Mouse (Mus musculus) cerebellum, postnatal 36 days (tissue): Measurements from ENCODE around the gene Hnrnpll.

Experiments
- DNase-seq, 2 experiments: peaks; one replicate each; pipeline ENCODE4 v3.0.0; 2021 to 2022; ENCODE audit warnings: mixed read lengths in 2 of 2

The Hnrnpll gene

DNA sequence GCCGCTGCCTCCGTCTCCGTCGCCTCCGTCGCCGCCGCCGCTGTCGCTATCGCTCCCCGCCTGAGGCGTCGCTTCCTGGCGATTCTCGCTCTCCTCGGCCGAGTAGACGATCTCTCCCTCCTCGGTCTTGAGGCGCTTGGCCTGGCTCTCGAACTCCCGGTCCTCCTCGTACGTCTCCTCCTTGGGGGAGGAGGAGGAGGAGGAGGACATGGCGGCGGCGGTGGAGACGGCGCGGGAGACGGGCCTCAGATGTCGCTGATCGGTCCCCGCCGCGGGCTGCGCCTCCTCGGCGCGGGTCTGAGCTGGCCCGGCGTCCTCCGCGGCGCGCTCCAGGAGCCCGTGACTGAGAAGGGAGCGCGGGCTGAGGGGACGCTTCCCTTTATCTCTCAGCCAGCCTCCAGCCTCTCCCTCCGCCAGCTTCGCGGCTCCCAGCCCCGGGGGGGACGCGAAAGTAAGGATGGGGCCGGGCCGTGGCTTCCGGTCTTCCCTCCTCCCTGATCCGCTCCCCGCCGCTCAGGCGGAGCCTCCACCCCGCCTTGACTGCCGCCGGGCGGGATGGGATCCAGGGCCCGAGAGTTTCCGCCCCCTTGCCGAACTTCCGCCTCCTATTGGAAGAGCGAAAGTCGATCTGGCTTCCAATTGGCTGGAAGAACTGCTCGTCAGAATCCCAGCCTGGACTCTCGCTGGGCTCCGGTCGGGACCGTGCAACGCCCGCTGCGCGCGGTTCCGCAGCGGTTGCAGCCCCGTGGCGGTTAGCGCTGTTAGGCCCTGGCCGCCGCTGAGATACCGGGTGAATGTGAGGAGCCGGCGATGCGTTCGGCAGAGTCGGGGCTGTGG is at the start of gene Hnrnpll:
Gene Hnrnpll, minus strand, starts transcription at position 552 of the 837 bp plus-strand sequence.
- peak; percentile 96 to 99 for DNase-seq

DNA sequence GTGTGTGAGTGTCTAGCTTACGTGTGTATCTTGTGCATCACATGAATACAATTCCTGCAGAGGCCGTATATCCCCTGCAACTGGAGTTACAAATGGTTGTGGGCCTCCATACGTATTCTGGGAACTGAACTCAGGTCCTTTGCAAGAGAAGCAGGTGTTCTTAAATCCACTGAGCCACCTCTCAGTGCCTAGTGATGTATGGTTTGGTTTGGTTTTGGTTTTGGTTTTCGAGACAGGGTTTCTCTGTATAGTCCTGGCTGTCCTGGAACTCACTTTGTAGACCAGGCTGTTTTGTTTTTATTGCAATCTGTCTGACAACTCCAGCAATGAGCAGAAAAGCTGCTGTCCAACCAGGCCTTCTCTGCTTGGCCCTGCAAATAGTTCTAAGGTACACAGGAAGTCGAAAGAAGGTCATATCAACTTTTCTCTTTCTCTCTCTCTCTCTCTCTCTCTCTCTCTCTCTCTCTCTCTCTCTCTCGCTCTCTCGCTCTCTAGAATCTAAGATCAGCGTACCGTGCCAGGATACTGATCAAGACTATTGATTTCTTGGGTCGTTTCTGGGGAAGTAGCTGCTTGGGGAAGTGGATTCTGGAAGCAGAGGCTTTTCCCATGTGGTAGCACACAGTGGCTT is 43.3 kb upstream of the Hnrnpll start:
- DNase-seq: no peak

DNA sequence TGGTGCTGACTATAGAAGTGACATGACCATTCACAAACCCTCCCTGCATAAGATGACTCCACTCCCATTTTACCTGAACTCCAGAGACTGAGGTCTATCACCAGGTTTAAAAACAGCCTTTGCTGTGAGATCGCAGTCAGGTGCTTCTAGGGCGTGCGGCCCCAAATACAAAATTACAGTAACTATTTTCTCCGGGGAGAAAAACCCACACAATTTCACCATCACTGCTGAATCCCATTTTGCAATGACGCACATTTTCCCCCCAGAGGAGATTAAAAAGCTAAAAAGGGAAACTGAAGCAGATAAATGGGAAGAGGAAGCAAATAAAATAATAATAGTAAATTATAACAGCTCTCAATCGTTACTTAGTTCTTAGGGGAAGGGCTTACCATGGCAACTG is 37.7 kb upstream of the Hnrnpll start:
- no peak for DNase-seq

DNA sequence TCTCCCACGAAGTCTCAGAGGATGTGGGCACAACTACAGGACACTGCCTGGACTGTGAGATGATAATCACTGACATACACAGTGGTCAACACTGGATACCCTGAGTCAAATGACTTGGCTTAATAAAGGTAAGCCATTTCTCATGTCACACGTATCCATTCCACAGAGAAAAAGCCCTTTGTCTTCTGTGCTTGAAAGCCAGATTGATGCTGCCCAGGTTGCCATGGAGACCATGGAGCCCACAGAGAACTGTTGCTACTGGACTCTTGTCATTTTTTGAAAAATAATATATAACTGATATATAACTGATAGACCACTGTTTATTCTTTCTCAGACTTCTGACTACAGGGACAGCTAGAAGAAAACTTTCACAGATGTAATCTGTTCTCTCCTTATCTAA is 35.1 kb upstream of the Hnrnpll start:
- DNase-seq: no peak

DNA sequence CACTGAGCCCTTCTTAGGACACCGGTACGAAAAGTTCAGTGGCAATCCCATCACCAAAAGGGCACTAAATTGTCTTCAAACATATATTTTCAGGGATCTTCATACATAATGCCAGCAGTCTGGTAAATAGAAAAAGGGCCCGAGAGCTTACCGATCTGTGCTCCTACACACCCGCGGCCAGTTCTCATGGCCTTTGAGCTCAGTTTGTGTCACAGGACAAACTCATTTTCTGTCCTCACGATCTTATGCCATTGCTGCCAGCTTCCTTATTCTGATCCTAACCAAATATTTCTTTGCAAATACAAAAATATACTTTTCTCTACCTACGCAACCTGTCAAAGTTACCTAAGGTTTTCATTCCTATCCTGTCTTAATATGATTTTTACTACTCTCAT is 34.6 kb upstream of the Hnrnpll start:
- no peak for DNase-seq

DNA sequence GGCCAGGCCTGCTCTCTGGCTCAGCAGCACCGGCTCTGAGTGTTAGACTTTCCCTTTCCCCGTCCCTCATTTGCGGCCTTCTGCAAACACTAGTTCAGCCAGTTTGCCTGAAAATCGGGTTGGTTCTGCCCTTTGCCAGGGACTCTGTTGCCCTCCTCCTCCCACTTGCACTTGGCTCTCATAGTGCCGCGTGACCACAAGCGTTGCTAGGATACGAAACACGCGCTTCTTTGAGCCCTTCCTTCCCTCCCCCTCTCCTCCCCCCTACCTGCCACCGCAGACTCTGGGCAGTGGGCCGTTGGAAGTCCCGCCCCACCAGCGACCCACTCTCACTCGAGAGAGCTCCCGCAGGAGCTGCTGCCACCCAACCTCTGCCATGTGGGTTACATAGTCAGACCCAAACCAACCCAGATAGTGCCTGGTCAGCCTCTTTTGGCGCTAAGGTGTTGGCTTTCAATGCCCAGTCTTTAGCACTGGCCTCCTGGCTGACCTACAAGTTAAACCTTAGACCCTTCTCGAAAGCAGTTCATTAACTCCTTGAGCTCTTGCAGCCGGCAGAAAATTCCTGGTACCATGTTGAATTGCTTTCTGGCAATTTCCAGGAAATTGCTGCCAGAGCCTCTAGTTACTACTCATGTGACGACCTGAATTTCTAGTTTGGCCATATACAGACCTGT is 34.0 kb upstream of the Hnrnpll start:
- DNase-seq: peak; percentile 14 to 17

DNA sequence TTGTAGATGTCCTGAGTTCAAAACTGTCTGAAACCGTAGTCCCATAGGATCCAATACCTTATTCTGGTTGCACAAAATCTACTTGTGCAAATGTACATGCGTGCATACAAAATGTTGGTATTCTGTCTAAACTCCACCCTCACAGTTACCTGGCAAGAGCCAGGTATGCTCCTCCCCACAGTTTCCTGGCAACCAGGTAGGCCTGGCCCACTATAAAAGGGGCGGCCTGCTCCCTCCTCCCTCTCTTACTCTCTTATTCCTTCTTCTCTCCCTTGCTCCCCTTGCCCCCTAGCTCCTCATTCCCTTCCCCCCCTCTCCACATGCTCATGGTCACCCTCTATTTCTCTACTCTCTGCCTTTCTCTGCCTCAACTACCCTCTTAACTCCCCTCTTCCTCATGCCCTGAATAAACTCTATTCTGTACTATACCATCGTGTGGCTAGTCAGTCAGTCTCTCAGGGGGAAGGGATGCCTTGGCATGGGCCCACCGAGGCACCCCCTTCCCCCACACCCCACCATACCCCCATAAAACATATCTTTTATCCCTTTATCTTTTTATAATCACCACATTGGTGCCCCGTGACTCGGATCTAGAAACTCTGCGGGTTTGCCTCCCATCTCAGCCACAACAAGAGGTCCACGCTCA is 33.2 kb upstream of the Hnrnpll start:
- no peak for DNase-seq

DNA sequence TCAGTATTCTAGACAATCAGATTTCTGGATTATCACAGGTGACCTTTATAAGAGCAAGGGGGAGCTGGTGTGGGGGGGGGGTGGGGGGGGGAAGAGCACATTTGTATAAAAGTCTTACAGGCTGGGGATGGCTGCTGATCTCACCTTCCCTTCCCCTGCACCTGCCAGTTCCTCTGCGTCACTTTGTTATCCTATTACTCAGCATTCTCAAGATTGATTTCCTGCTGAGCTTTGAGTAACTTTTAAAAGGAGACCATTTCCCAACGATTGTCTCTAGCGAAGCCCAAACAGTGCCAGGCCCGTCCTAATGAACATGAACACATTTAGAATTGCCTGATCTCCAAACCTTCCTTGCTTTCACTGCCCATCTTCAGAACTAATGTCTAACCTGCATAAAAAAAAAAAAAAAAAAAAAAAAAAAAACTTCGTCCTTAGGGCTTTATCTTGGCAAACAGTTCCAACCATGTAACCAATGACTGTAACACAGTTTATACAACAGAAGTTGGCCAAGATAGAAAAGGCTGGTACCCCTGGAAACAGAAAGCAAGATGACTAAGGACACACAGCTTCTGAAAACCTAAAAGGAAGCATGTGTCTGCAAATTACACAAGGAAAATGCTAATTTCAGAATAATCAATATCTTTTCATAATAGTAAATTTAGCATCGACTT is 29.9 kb upstream of the Hnrnpll start:
- DNase-seq: no peak

DNA sequence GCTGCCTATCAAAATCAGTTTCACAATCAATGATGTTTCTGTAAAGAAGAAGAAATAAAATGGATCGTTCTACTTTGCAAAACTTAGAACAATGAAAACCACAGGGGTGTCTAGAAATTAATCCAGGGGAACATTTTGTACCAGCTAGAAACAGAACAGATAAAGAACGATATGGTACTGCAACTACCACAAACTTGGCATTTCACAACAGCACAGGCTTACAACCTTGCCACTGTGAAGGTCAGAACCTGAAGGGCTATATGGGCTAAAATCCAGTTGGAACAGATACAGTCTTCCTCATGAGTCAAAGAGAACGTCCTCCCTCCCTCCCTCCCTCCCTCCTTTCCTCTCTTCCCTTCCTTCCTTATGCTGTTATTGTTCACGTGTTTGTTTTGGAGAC is 28.4 kb upstream of the Hnrnpll start:
- DNase-seq: no peak

DNA sequence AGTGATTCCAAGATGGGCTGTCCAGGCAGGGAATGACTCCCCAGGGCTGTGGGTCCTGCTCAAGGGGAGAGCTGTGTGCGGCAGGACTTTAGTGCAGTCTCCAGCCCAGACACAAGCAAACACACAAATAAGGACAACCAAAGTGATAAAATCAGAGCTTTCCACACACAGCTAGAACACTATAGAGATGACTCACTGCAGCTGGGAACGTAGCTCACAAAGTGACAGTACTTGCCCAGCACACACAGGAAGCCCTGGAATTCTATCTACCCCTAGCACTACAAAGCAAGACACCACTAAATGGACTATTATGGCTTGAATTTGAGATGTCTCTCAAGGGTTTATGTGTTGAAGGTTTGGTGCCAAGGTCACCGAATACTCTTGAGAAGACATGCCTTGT is 26.0 kb upstream of the Hnrnpll start:
- DNase-seq: no peak

DNA sequence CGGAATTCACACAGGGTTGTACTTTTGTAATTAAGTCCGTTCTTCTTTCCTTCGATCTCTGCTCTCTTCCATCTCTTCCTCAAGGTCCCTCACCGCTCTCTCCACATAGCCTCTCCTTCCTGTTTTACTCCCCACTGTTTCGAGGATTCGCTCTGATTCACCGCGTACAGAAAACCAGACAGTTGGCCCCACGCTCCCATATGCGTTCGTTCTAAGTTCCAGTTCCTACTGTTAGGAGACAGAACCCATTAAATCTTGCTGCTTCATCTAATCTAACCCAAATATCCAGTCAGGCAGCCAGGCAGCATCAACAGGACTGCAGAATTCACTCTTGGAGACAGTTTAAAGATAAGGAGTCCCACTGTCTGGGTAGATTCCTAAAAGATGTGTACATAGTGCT is 24.5 kb upstream of the Hnrnpll start:
- DNase-seq: no peak

DNA sequence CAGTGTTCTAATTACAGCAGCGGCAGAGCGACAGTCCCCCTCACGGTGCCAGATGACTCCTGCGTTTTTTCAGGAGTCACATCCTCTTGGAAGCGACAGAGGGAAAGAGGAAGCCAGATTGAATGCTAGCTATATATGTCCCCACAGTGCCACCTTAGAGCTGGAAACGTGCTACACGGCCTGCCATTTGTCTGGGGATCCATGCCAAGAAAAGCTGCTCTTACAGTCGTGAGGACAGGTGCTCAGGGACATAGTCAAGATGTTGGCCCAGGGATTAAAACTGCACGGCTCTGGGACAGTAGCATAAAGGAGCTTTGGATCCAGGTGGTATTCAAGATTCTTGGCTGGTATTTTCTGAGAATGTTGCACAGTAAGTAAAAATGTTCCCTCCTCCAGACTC is 22.3 kb upstream of the Hnrnpll start:
- DNase-seq: no peak

DNA sequence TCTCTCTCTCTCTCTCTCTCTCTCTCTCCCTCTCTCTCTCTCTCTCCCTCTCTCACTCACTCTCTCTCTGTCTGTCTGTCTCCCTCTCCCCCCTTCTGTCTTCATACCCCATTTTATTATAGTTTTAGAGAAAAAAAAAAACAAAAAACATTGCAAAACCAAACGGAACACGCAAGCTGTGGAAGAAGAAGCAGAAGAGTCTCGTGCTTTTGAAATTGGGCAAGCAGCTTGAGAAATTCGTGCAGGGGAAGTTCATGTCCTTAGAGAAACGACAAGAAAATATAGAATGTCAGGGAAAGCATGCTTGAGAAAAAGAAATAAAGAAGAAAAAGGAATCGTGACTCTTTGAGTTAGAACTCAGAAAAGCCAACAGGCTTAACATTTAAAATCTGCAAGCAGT is 21.1 kb upstream of the Hnrnpll start:
- DNase-seq: no peak

DNA sequence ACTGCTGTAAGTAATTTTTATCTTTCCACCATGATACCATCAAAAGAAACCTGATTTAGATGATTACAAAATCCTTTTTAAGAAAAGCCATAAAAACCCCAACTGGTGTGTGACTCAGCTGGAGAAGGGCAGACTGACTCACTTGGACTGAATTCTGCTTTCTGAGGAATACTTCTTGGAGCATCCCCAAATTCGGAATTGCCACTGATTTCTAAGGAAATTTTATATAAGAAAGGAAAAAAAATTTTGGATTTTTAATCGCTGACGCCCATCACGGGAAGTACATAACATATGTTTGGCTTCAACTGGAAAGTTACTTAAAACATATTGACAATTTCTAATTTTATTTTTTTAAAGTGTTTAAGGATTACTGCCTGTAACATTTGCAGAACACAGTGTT is 16.6 kb upstream of the Hnrnpll start:
- DNase-seq: no peak

DNA sequence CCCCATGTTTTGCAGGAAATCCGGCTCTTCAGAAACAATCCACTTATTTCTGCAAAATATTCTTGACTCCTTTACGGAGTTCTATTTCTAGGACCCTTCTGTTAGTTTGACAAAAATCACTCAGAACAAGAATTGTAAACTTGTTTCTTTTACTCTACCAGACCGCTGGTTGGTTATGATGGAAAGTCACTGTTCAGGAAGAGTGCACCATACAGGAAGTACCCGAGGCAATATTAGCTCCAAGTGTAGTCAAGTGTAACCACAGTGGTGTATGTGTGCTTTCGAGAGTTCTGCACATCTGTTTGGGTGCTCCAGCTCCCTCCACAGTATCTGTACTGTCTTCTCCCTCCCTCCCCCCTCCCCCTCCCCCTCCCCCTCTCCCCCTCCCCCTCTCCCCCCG is 5.1 kb upstream of the Hnrnpll start:
- no peak for DNase-seq

DNA sequence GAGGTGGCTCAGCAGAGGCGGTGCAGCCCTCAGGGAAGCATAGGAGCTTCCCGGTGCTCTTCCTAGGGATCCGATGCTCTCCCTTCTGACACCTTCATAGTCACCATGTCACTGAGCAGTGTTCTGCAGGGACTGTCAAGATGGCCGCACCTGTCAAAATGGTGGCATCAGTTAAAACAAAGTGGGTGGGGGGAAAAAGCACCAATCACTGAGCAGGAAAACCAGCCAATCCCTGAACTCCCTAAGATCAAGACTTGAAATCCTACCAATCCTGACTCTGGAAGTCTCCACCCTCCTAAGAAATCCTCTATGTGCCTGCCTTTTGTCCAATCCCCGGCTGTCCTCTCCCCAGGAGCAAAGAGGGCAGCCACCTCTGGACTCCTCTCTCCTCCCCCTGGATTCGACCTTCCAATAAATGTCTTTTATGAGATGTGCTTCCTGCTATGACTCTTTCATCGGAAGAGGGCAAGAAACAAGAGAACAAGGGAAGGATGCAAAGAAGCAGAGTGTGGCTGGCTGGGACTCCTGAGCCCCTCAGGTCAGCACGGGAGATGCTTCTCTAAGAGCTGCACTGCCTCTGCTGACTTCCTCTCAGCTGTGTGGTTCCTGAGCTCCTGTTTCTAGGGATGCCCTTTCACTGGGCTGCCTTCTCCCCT is 1.8 kb upstream of the Hnrnpll start:
- no peak for DNase-seq

DNA sequence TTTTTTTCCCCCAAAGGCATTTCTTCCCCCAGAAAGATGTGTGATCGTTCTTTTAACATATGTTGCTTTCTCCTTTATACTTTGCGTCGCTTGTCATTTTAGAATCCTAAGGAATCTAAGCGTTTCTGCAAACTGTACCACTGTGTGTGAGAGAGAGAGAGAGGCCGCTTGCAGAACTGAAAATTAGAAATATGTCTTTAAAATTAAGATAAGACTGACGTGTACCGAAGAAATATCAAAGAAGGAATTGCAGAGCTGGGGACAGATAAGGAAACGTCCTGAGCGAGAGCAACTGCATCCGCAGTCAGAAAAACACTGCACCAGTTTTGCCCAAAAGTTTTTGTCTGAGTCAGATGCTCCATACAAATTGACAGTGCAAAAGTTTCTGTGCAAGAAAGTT is 1.3 kb upstream of the Hnrnpll start:
- DNase-seq: no peak

DNA sequence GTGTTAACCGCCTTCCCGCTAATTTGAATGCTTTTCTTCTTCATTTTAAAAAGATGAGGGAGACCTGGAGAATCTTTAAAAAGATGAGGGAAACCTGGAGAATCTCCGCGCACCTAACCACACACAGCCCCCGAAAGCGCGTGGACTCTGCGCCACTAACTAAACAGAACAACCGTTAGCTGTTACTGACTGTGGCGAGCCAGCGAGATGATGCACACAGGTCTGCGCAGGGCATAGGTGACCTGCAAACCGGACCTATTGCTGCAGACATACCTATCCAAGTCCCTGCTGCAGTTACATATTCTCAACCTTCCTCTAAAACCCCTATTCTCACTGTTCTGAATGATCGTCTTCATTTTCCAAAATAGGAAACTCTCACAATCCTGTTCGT is 481 bp upstream of the Hnrnpll start:
- peak in 1 of 2 experiments; percentile 51 for DNase-seq

DNA sequence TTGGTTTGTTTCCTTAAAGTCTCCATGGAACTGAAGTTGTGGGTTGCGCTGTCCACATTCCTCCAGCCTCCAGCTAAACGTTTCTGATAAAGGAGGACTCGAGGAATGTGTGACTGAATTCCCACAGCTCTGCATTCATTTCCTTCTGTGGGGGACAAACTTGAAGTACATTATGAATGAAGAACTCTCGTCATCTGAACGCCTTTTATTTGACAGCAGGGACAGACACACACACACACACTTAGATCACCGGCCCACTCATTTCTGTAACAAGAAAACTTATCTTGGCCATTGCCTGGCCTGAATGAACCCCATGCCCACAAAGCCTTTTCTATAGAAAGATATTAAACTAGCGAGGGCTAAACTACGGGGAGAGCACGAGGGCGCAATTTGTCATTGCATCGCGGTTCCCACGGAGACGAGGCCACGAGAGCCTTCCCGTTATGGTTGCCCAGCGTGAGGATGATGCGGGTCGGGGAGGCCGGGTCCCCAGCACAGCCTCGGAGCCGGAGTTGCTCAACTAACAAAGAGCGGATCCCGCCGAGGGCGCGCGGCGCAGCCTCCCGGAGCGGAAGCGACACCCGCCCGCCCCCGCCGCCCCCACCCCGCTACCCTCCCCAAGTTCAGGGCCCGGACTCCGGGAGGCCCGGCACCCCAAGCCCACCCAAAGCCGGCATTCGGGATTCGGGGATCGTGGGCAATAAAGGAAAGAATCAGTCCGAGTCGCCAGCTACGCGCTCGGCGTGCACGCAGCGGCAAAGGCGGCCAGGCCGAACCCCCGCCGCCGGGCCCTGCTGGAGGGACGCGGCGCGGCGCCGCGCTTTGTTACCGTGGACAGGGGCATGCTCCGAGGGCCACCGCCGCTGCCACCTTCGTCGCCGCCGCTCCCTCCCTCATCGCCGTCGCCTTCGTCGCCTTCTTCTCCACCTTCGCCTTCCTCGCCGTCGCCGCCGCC is 1.0 kb downstream of the Hnrnpll start:
- peak; percentile 43 to 44 for DNase-seq

DNA sequence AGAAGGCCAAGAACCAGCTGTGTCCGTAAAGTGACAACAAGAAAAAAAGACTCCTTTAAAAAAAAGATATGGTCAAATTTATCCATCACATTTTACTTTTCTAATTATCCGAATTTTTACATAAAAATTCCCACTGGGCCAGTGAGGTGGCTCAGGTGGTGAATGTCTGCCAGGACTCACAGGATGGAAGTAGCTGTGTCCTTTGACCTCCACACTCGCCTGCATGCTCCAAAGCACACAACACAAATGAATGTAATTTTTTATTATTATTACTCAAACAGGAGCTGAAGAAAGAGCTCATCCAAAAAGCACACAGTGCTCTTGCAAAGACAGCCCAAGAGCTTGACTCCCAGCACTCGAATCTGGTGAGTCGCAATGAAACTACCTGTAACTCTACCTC is 2.0 kb downstream of the Hnrnpll start:
- no peak for DNase-seq

DNA sequence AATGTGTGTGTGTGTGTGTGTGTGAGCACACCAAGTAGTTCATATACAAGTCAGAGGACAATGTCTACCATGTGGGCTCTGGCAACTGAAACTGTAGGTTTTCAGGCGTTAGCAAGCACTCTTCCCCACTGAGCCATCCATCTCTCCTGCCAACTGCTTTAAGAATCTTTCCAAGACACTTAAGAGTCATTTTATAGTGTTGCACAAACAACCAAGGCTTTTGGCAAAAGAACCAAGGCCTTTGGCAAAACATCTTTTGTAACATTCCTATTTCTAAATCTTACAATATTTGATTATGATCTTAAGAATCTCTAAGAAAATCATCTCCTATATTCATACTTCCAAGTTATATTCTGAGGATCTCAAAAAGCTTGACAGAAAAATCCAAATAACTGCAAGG is 2.4 kb downstream of the Hnrnpll start:
- no peak for DNase-seq
